Mouse (Mus musculus) embryonic facial prominence, embryonic 11.5 days (tissue): ENCODE data around the gene Pdcd6. TPM values are rescaled to one million over a fixed set of nuclear protein-coding genes. Genes with fewer than 3 reads are reported as not detected.

ENCODE experiments used
- ATAC-seq: fragments of 200-750 bp; cut with Nextera tagmentation; replicated peaks from 2 replicates; pipeline ENCODE4 v1.8.0; 2017; ENCODE audit warnings: low read depth; ENCODE audit not compliant: insufficient number of reproducible peaks, low FRiP score, low TSS enrichment
- DNase-seq: peaks from one replicate; pipeline ENCODE4 v3.0.0-alpha.2; 2015; ENCODE audit warnings: low spot score
- H3K27ac ChIP-seq: fragments of 300-500 bp; sonication (generic); replicated peaks from 2 replicates; pipeline ENCODE4 v1.5.1; 2014; ENCODE audit warnings: mild to moderate bottlenecking, low read depth, low read length, control low read depth
- H3K27me3 ChIP-seq: fragments of 300-500 bp; sonication (generic); 2 replicates; pipeline ENCODE4 v1.6.1; 2014; ENCODE audit warnings: mild to moderate bottlenecking, low read length, moderate library complexity, mixed read lengths; ENCODE audit not compliant: control insufficient read depth, insufficient read depth
- H3K36me3 ChIP-seq: fragments of 300-500 bp; sonication (generic); replicated peaks from 2 replicates; pipeline ENCODE4 v1.6.1; 2014; ENCODE audit warnings: low read depth, mild to moderate bottlenecking, low read length, moderate library complexity, mixed read lengths; ENCODE audit not compliant: control insufficient read depth, insufficient read depth
- H3K4me1 ChIP-seq: fragments of 300-500 bp; sonication (generic); 2 replicates; pipeline ENCODE4 v1.6.1; 2014; ENCODE audit warnings: low read length, mixed read lengths; ENCODE audit not compliant: control insufficient read depth, insufficient read depth
- H3K4me2 ChIP-seq: fragments of 300-500 bp; sonication (generic); 2 replicates; pipeline ENCODE4 v1.6.1; 2014; ENCODE audit warnings: low read depth, mild to moderate bottlenecking, control low read depth, low read length, moderate library complexity
- H3K4me3 ChIP-seq: fragments of 300-500 bp; sonication (generic); 2 replicates; pipeline ENCODE4 v1.5.1; 2014; ENCODE audit warnings: low read depth, low read length, control low read depth
- H3K9ac ChIP-seq: fragments of 300-500 bp; sonication (generic); replicated peaks from 2 replicates; pipeline ENCODE4 v1.6.1; 2014; ENCODE audit warnings: mild to moderate bottlenecking, control low read depth, low read length
- H3K9me3 ChIP-seq: fragments of 300-500 bp; sonication (generic); replicated peaks from 2 replicates; pipeline ENCODE4 v1.6.1; 2016; ENCODE audit warnings: mild to moderate bottlenecking, low read length, inconsistent platforms, mixed read lengths; ENCODE audit not compliant: control insufficient read depth
- WGBS: fragments of 180-500 bp; shearing (Covaris S2); extraction: QIAGEN DNeasy Blood & Tissue Kit; methylation state at CpG from one replicate; pipeline ENCODE4 v1.1.7; 2014; 5-methylcytosine and 5-hydroxymethylcytosine counted together
- polyA plus RNA-seq: library from polyadenylated mRNA; unstranded; fragments of >200 nt; fragmentation: Nextera tagmentation; extraction: Ambion mirVana; gene quantifications from 2 replicates; pipeline ENCODE4 v1.2.1, GENCODE M21; 2014

The Pdcd6 gene
- polyA plus RNA-seq, 1 experiment from 2014 or later: 139 TPM

GRCm38 (mm10) chr13:74341036-74341435 is 23.7 kb upstream of the Pdcd6 start:
- 56% methylated on average over 3 of the region's 3 CpGs for WGBS
- H3K4me3 ChIP-seq: no peak overlapping the region
- no peaks in the 10 kb centered on the region for H3K9me3 ChIP-seq
- H3K9ac ChIP-seq: no peak overlapping the region
- peaks cover 8% of the 10 kb centered on the region; the same call in 1 of the 2 replicates for H3K36me3 ChIP-seq
- ATAC-seq (no peak), DNase-seq (peak; percentile 68)
- H3K27me3 ChIP-seq: no peaks in the 10 kb centered on the region
- no peak overlapping the region for H3K27ac ChIP-seq
- no peaks in the 10 kb centered on the region for H3K4me1 ChIP-seq
- H3K4me2 ChIP-seq: no peak overlapping the region

GRCm38 (mm10) chr13:74329321-74329720 is 11.9 kb upstream of the Pdcd6 start:
- Histone ChIP-seq H3K4me3 (no peak overlapping the region), H3K9me3 (no peaks in the 10 kb centered on the region), H3K4me2 (no peak overlapping the region), H3K4me1 (no peaks in the 10 kb centered on the region), H3K36me3 (peaks cover 2% of the 10 kb centered on the region), H3K9ac (no peak overlapping the region), H3K27ac (no peak overlapping the region), H3K27me3 (no peaks in the 10 kb centered on the region)
- ATAC-seq (no peak), DNase-seq (peak; percentile 61)

GRCm38 (mm10) chr13:74316789-74317169 is 601 bp downstream of the Pdcd6 start:
- no peaks in the 10 kb centered on the region for H3K9me3 ChIP-seq
- no peaks in the 10 kb centered on the region for H3K4me1 ChIP-seq
- DNase-seq: no peak
- no peak for ATAC-seq
- H3K4me3 ChIP-seq: peak overlapping the region; percentile 65
- no peaks in the 10 kb centered on the region for H3K27me3 ChIP-seq
- H3K9ac ChIP-seq: peak overlapping the region; percentile 84
- peak overlapping the region; percentile 10; the same call in 1 of the 2 replicates for H3K27ac ChIP-seq
- peak overlapping the region; percentile 69 for H3K4me2 ChIP-seq
- H3K36me3 ChIP-seq: no peaks in the 10 kb centered on the region; the same call in 1 of the 2 replicates
- WGBS: 4% methylated on average over 15 of the region's 15 CpGs

DNA sequence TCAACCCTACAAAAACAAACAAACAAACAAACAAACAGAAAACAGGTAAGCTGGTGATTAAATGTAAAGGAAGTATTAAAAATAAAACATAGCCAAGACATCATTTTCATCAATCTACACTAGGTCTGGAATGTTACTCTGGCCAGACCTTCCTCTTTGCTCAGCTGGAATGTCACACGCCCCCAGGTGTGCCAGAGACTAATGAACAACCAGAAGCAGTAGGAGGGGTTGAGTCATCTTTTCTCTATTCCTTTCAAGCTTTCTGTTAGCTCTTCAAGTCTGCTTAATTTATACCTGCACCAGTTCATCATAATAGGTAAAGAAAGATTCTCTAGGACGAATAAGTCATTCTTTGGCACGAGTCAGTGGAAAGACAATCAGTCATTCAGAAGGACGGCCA is 994 bp downstream of the Pdcd6 start:
- H3K27ac ChIP-seq: no peak overlapping the region
- DNase-seq (no peak), ATAC-seq (no peak)
- peak overlapping the region; percentile 69 for H3K4me2 ChIP-seq
- WGBS: 31% methylated on average over 4 of the region's 4 CpGs
- no peaks in the 10 kb centered on the region for H3K4me1 ChIP-seq
- no peaks in the 10 kb centered on the region for H3K36me3 ChIP-seq
- peak overlapping the region; percentile 84 for H3K9ac ChIP-seq
- no peaks in the 10 kb centered on the region for H3K27me3 ChIP-seq
- peak overlapping the region; percentile 65 for H3K4me3 ChIP-seq
- H3K9me3 ChIP-seq: no peaks in the 10 kb centered on the region

DNA sequence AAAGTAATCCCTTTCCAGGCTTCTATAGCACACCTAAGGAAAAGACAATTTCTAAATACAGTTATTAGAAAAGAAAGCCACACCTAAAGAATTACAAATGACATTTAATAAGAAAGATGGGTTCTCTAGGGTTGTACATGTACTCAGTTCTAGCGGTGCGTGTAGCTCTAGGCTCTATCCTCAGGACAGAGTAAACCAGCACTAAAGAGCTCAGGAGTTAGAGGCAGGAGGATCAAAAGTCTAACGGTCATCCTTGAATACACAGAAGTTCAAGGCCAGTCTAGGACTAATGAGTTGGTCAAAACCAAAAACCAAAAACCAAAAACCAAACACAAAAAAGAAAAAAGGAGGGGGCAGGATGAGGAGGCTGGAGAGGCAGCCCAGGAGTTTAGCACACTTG is 2.8 kb downstream of the Pdcd6 start:
- Histone ChIP-seq H3K9me3 (no peaks in the 10 kb centered on the region), H3K27me3 (no peaks in the 10 kb centered on the region), H3K4me3 (no peak overlapping the region), H3K4me1 (no peaks in the 10 kb centered on the region), H3K27ac (no peak overlapping the region), H3K9ac (no peak overlapping the region), H3K4me2 (no peak overlapping the region), H3K36me3 (no peaks in the 10 kb centered on the region)
- DNase-seq (no peak), ATAC-seq (no peak)
- 96% methylated on average over 3 of the region's 3 CpGs for WGBS

GRCm38 (mm10) chr13:74305780-74306179 is 11.6 kb downstream of the Pdcd6 start:
- ATAC-seq (no peak), DNase-seq (no peak)
- Histone ChIP-seq H3K36me3 (peaks cover 4% of the 10 kb centered on the region; the same call in 1 of the 2 replicates), H3K9ac (no peak overlapping the region), H3K9me3 (no peaks in the 10 kb centered on the region), H3K27ac (no peak overlapping the region), H3K4me2 (no peak overlapping the region), H3K4me3 (no peak overlapping the region), H3K4me1 (no peaks in the 10 kb centered on the region), H3K27me3 (no peaks in the 10 kb centered on the region)
- 88% methylated on average over 1 of the region's 1 CpGs for WGBS

GRCm38 (mm10) chr13:74305380-74305779 is 12.0 kb downstream of the Pdcd6 start:
- 86% methylated on average over 6 of the region's 6 CpGs for WGBS
- H3K9me3 ChIP-seq: no peaks in the 10 kb centered on the region
- no peak overlapping the region for H3K4me3 ChIP-seq
- H3K4me2 ChIP-seq: no peak overlapping the region
- no peak overlapping the region for H3K9ac ChIP-seq
- ATAC-seq: no peak
- H3K27me3 ChIP-seq: no peaks in the 10 kb centered on the region
- no peak for DNase-seq
- H3K36me3 ChIP-seq: peaks cover 4% of the 10 kb centered on the region; the same call in 1 of the 2 replicates
- H3K27ac ChIP-seq: no peak overlapping the region
- no peaks in the 10 kb centered on the region for H3K4me1 ChIP-seq

- Histone ChIP-seq H3K4me2 (no peak overlapping the region), H3K4me3 (no peak overlapping the region), H3K9ac (no peak overlapping the region), H3K4me1 (no peaks in the 10 kb centered on the region), H3K36me3 (peaks cover 4% of the 10 kb centered on the region; the same call in 1 of the 2 replicates), H3K9me3 (no peaks in the 10 kb centered on the region), H3K27me3 (no peaks in the 10 kb centered on the region), H3K27ac (no peak overlapping the region)
- 82% methylated on average over 10 of the region's 10 CpGs for WGBS
- ATAC-seq (peak; percentile 57; the same call in 1 of the 2 replicates), DNase-seq (no peak)
These were observed 15.0 kb downstream of the Pdcd6 start for GRCm38 (mm10) chr13:74302050-74303037.
